Mouse (Mus musculus): Measurements from ENCODE around the gene Prss16. TPM values are rescaled to one million over a fixed set of nuclear protein-coding genes. Genes with fewer than 3 reads are reported as not detected.
"Not testable (repeated sequence)": the region's sequence is repeated elsewhere in the genome, so short reads cannot be mapped to it uniquely, and the experiment has no call there.

Prss16 gene
- polyA plus RNA-seq, 1 experiment from 2014 or later: not detected

DNA sequence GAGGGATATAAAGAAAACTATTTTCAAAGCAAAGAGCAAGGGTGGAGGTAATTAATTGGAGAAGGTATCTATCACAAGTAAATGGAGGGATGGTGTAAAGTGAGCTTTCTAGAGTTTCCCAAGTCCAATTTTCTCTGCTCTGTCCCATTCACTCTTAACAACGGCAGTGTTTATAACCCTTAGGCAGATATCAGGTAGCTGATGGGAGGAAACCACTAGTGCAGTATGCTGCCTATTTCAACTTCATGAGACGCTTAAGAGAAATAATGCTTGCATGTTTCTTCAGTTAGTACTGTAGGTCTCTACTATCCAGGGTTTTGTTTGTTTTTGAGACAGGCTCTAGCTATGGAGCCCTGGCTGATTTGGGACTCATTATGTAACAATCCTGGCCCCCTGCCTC is 27.9 kb upstream of the Prss16 start:
- H3K4me3 ChIP-seq (ENCODE audit: low read depth, low read length): no peak overlapping the region
- H3K9me3 ChIP-seq (ENCODE audit: control insufficient read depth, low read length): no peaks in the 10 kb centered on the region
- no peaks in the 10 kb centered on the region for H3K36me3 ChIP-seq (ENCODE audit: control insufficient read depth, insufficient read depth, low read length)
- no peak for ATAC-seq (ENCODE audit: low read depth)
- H3K4me2 ChIP-seq (ENCODE audit: low read depth, low read length): no peak overlapping the region
- WGBS: 71% methylated on average over 2 of the region's 2 CpGs
- H3K9ac ChIP-seq (replicated peaks; ENCODE audit: low read depth, low read length): no peak overlapping the region
- peaks cover 21% of the 10 kb centered on the region for H3K4me1 ChIP-seq (ENCODE audit: control insufficient read depth, insufficient read depth, low read length)
- no peak overlapping the region for H3K27ac ChIP-seq (ENCODE audit: low read depth, low read length)
- no peaks in the 10 kb centered on the region for H3K27me3 ChIP-seq (ENCODE audit: control insufficient read depth, insufficient read depth, low read length)

DNA sequence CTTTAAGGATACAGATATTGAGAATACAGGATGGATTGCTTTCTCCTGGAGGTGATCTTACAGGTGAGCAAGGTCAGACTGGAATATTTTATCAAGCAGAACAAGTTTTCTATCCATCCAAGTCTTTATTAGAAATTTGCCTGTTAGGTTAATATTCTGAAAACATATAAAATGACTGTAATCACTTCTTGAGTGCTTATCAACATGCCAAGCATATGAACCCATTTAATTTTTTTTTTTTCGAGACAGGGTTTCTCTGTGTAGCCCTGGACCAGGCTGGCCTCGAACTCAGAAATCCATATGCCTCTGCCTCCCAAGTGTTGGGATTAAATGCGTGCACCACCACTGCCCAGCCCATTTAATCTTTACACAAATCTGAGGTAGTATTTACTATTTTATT is 27.4 kb upstream of the Prss16 start:
- no peak for ATAC-seq (ENCODE audit: low read depth)
- H3K36me3 ChIP-seq (ENCODE audit: control insufficient read depth, insufficient read depth, low read length): no peaks in the 10 kb centered on the region
- no peak overlapping the region for H3K27ac ChIP-seq (ENCODE audit: low read depth, low read length)
- no peak overlapping the region for H3K4me3 ChIP-seq (ENCODE audit: low read depth, low read length)
- WGBS: 67% methylated on average over 3 of the region's 3 CpGs
- H3K4me2 ChIP-seq (ENCODE audit: low read depth, low read length): peak overlapping the region; percentile 68; the same call in 1 of the 2 replicates
- no peak overlapping the region for H3K9ac ChIP-seq (replicated peaks; ENCODE audit: low read depth, low read length)
- no peaks in the 10 kb centered on the region for H3K9me3 ChIP-seq (ENCODE audit: control insufficient read depth, low read length)
- peaks cover 17% of the 10 kb centered on the region for H3K4me1 ChIP-seq (ENCODE audit: control insufficient read depth, insufficient read depth, low read length)
- H3K27me3 ChIP-seq (ENCODE audit: control insufficient read depth, insufficient read depth, low read length): no peaks in the 10 kb centered on the region

DNA sequence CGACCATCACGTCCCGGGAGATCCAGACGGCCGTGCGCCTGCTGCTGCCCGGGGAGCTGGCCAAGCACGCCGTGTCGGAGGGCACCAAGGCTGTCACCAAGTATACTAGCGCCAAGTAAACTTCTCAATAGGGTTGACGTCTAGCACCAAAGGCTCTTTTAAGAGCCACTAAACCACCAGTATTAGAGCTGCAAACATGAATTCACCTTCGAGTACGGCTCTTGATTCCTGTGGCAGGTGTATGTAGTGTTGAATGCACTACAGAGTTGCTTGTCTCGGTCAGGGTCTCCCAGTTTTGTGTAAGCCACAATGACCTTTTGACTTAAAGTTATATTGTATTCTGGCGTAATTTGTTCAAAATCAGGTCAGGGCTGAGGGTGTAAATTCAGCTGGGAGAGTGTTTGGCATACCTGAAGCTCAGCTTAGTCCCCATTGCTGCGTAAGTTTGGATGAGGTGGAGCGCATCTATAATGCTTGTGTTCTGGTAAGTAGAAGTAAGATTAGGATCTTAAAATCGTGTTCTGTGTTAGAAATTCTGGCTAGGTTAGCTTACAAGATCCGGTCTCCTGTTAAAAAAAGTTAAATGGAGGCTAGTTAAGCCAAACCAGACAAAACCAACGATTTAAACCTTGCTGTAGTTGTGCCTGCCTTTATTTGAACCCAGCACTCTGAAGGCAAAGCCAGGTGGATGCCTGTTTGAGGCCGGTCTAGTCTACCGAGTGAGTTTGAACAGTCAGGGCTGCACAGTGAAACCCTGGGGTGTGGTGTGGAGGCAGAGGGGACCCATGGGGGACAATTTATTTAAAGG is 26.8 kb upstream of the Prss16 start:
- 4% methylated on average over 17 of the region's 23 CpGs for WGBS
- Histone ChIP-seq H3K4me3 (ENCODE audit: low read depth, low read length) (peak overlapping the region; percentile 33), H3K4me2 (ENCODE audit: low read depth, low read length) (peak overlapping the region; percentile 68), H3K9me3 (ENCODE audit: control insufficient read depth, low read length) (no peaks in the 10 kb centered on the region), H3K4me1 (ENCODE audit: control insufficient read depth, insufficient read depth, low read length) (peaks cover 16% of the 10 kb centered on the region), H3K9ac (replicated peaks; ENCODE audit: low read depth, low read length) (no peak overlapping the region), H3K27ac (ENCODE audit: low read depth, low read length) (peak overlapping the region; percentile 55; the same call in 1 of the 2 replicates), H3K36me3 (ENCODE audit: control insufficient read depth, insufficient read depth, low read length) (no peaks in the 10 kb centered on the region), H3K27me3 (ENCODE audit: control insufficient read depth, insufficient read depth, low read length) (no peaks in the 10 kb centered on the region)
- ATAC-seq (ENCODE audit: low read depth): peak; percentile 26

DNA sequence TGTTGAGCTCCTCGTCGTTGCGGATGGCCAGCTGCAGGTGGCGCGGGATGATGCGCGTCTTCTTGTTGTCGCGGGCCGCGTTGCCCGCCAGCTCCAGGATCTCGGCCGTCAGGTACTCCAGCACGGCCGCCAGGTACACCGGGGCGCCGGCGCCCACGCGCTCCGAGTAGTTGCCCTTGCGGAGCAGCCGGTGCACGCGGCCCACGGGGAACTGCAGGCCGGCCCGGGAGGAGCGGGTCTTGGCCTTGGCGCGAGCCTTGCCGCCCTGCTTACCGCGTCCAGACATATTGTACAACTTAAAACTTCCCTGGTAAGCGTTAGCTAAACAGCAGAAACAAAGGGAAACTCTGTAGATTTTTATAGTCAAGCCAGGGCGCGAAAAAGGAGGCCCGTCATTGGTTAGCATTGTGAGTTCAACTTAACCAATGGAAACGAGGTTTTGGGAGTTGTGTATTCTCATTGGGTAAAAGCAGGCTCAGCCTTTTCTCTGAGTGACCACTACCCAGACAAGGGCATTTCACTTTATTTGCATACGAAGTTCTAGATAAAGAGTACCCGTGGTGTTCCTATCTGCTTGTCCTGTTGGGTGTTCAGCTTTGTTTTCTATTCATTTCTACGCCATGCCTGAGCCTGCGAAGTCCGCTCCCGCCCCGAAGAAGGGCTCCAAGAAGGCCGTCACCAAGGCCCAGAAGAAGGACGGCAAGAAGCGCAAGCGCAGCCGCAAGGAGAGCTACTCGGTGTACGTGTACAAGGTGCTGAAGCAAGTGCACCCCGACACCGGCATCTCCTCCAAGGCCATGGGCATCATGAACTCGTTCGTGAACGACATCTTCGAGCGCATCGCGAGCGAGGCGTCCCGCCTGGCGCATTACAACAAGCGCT is 26.0 kb upstream of the Prss16 start, which contains the start of the genes Hist1h2ah and Hist1h2bk:
Gene Hist1h2ah (minus strand): TSS at position 302 of the 882 bp plus-strand sequence.
Gene Hist1h2bk (plus strand): TSS at position 604 of the 882 bp plus-strand sequence.
- under 1% methylated on average over 22 of the region's 69 CpGs for WGBS

DNA sequence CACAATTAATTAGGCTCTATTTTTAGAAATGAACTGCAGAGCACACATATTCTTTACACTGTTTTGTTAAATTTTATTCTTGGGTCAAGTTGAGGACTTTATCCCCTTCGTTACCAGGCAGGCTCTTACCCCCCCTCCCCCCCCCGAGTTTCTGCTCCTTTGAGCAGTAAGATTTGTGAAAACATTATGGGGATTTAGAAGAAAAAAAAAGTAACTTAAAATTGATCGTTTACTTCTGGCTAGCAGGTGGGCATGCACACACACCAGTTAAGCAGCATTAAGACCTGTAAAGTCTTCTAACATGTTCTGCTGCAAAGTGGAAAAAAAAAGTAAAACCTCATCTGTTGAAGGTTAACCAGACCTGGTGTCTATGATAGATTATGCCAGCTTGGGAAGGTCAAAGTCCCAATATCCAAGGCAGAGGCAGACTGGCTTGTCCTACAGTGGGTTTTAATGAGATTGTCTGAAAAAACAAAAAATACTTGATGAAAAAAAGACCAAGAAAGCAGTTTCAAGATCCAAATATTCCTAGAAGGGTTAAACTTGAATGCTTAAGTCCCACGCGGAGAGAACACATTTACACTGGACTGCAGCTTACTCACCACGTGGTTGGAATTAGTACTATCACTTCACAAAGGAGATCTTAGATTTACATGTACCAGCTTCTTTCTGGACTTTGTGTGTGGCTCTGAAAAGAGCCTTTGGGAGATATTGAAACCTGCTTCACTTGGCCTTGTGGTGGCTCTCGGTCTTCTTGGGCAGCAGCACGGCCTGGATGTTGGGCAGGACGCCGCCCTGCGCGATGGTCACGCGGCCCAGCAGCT is 25.1 kb upstream of the Prss16 start:
- Histone ChIP-seq H3K9ac (replicated peaks; ENCODE audit: low read depth, low read length) (0 out of 2 replicates have a peak overlapping the region, but pooled peaks have one; percentile 25), H3K27ac (ENCODE audit: low read depth, low read length) (no peak overlapping the region), H3K9me3 (ENCODE audit: control insufficient read depth, low read length) (no peaks in the 10 kb centered on the region), H3K4me3 (ENCODE audit: low read depth, low read length) (peak overlapping the region; percentile 33), H3K36me3 (ENCODE audit: control insufficient read depth, insufficient read depth, low read length) (no peaks in the 10 kb centered on the region), H3K4me2 (ENCODE audit: low read depth, low read length) (peak overlapping the region; percentile 68), H3K4me1 (ENCODE audit: control insufficient read depth, insufficient read depth, low read length) (peaks cover 10% of the 10 kb centered on the region), H3K27me3 (ENCODE audit: control insufficient read depth, insufficient read depth, low read length) (no peaks in the 10 kb centered on the region)
- under 1% methylated on average over 9 of the region's 14 CpGs for whole genome bisulfite sequencing
- 0 out of 2 replicates have a peak, but pooled peaks have one; percentile 6 for ATAC-seq (ENCODE audit: low read depth)

More for the DNA sequence above, 26.0 kb upstream of the Prss16 start, which contains the start of the genes Hist1h2ah and Hist1h2bk:
- H3K9ac ChIP-seq (replicated peaks; ENCODE audit: low read depth, low read length): 0 out of 2 replicates have a peak within 1 kb of the TSS, but pooled peaks have one; percentile 25
- H3K27ac ChIP-seq (ENCODE audit: low read depth, low read length): peak within 1 kb of the TSS; percentile 55; the same call in 1 of the 2 replicates
- not testable (repeated sequence) for H3K27me3 ChIP-seq (ENCODE audit: control insufficient read depth, insufficient read depth, low read length); H3K9me3 ChIP-seq (ENCODE audit: control insufficient read depth, low read length); H3K36me3 ChIP-seq (ENCODE audit: control insufficient read depth, insufficient read depth, low read length)
- H3K4me3 ChIP-seq (ENCODE audit: low read depth, low read length): peak within 1 kb of the TSS; percentile 33
- peak; percentile 99 for ATAC-seq (ENCODE audit: low read depth)
- peaks cover 13% of the 10 kb centered on the region for H3K4me1 ChIP-seq (ENCODE audit: control insufficient read depth, insufficient read depth, low read length)
- H3K4me2 ChIP-seq (ENCODE audit: low read depth, low read length): peak within 1 kb of the TSS; percentile 68

DNA sequence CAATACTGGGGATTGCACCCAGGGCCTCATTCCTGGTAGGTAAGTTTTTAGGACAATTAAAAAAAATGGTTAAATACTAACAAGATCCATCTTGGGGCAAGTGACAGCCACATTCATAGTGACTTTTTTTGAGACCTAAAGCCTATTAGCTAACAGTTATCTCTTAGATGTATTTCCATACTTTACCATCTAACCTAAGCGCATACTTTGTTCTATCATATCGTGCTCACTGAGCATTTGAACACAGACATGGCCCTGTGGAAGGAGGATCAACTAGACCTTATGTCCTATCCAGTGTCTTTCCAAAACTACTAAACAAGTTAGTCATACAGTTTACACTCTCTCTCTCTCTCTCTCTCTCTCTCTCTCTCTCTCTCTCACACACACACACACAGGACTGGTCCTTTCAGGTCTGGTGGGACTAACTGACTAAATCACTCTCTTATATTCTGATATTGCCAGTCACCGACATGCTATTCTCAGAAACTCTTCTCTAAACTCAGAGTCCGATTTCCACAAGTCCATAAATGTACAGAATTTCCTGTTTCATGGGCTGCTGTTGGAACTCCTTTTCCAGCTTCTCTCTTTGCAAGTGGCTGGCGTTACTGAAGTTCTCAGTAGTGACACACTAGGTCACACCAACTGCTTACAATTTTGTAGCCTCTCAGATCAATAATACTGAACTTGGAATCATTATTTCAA is 24.4 kb upstream of the Prss16 start:
- no peaks in the 10 kb centered on the region for H3K9me3 ChIP-seq (ENCODE audit: control insufficient read depth, low read length)
- ATAC-seq (ENCODE audit: low read depth): no peak
- 53% methylated on average over 5 of the region's 5 CpGs for WGBS

DNA sequence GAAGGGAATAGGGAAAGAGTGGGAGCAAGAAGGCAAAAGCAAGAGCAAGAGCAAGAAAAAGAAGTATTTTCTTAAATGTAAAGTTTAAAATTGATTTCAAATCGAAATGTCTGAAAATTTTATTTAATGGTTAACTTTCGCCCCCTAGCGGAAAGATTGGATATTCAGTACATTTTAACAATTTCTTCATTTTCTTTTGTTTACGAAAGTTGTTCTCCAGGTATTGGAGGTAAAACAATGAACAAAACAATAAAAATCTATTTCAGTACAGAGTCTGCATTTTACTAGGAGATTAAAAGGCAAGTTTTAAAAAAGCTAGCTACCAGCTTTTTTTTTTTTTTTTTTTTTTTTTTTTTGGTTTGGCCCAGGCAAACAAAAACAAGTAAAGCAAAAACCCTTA is 21.0 kb upstream of the Prss16 start:
- Histone ChIP-seq H3K4me1 (ENCODE audit: control insufficient read depth, insufficient read depth, low read length) (0 out of 2 replicates have a peak, but pooled peaks cover 3% of the 10 kb centered on the region), H3K27ac (ENCODE audit: low read depth, low read length) (no peak overlapping the region), H3K9me3 (ENCODE audit: control insufficient read depth, low read length) (no peaks in the 10 kb centered on the region), H3K4me3 (ENCODE audit: low read depth, low read length) (no peak overlapping the region), H3K4me2 (ENCODE audit: low read depth, low read length) (no peak overlapping the region), H3K27me3 (ENCODE audit: control insufficient read depth, insufficient read depth, low read length) (no peaks in the 10 kb centered on the region), H3K9ac (replicated peaks; ENCODE audit: low read depth, low read length) (no peak overlapping the region), H3K36me3 (ENCODE audit: control insufficient read depth, insufficient read depth, low read length) (no peaks in the 10 kb centered on the region)
- WGBS: 16% methylated on average over 4 of the region's 4 CpGs
- ATAC-seq (ENCODE audit: low read depth): no peak

More for the DNA sequence above, 24.4 kb upstream of the Prss16 start:
- peaks cover 10% of the 10 kb centered on the region for H3K4me1 ChIP-seq (ENCODE audit: control insufficient read depth, insufficient read depth, low read length)
- no peak overlapping the region for H3K27ac ChIP-seq (ENCODE audit: low read depth, low read length)
- H3K4me3 ChIP-seq (ENCODE audit: low read depth, low read length): no peak overlapping the region
- no peaks in the 10 kb centered on the region for H3K36me3 ChIP-seq (ENCODE audit: control insufficient read depth, insufficient read depth, low read length)
- H3K4me2 ChIP-seq (ENCODE audit: low read depth, low read length): no peak overlapping the region
- H3K27me3 ChIP-seq (ENCODE audit: control insufficient read depth, insufficient read depth, low read length): no peaks in the 10 kb centered on the region
- H3K9ac ChIP-seq (replicated peaks; ENCODE audit: low read depth, low read length): no peak overlapping the region

DNA sequence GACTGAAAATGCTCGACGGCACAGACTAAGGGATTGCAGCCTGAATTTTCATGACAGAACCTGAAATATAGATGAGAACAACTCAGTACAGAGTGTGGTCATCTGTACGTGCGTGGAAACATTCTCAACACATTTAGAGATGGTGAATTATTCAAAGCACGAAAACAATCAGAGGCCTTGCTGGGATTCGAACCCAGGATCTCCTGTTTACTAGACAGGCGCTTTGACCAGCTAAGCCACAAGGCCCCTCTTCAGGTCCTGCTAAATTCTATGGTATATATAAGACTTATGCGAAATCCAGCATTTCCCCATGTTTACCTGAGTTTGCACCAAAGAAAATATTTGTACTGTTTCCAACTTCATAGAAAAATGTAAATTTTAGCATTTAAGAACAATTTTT is 20.4 kb upstream of the Prss16 start:
- H3K4me2 ChIP-seq (ENCODE audit: low read depth, low read length): no peak overlapping the region
- no peak for ATAC-seq (ENCODE audit: low read depth)

More for the DNA sequence above, 20.4 kb upstream of the Prss16 start:
- Histone ChIP-seq H3K4me3 (ENCODE audit: low read depth, low read length) (no peak overlapping the region), H3K27ac (ENCODE audit: low read depth, low read length) (no peak overlapping the region), H3K9ac (replicated peaks; ENCODE audit: low read depth, low read length) (no peak overlapping the region), H3K9me3 (ENCODE audit: control insufficient read depth, low read length) (no peaks in the 10 kb centered on the region), H3K36me3 (ENCODE audit: control insufficient read depth, insufficient read depth, low read length) (no peaks in the 10 kb centered on the region), H3K4me1 (ENCODE audit: control insufficient read depth, insufficient read depth, low read length) (0 out of 2 replicates have a peak, but pooled peaks cover 3% of the 10 kb centered on the region), H3K27me3 (ENCODE audit: control insufficient read depth, insufficient read depth, low read length) (no peaks in the 10 kb centered on the region)
- 26% methylated on average over 8 of the region's 8 CpGs for WGBS

All from neural tube, embryonic 14.5 days (tissue).